Mouse (Mus musculus): ENCODE measurements around the gene Rftn1.
"Not testable (repeated sequence)": the region's sequence is repeated elsewhere in the genome, so short reads cannot be mapped to it uniquely, and the experiment has no call there.

Gene Rftn1

DNA sequence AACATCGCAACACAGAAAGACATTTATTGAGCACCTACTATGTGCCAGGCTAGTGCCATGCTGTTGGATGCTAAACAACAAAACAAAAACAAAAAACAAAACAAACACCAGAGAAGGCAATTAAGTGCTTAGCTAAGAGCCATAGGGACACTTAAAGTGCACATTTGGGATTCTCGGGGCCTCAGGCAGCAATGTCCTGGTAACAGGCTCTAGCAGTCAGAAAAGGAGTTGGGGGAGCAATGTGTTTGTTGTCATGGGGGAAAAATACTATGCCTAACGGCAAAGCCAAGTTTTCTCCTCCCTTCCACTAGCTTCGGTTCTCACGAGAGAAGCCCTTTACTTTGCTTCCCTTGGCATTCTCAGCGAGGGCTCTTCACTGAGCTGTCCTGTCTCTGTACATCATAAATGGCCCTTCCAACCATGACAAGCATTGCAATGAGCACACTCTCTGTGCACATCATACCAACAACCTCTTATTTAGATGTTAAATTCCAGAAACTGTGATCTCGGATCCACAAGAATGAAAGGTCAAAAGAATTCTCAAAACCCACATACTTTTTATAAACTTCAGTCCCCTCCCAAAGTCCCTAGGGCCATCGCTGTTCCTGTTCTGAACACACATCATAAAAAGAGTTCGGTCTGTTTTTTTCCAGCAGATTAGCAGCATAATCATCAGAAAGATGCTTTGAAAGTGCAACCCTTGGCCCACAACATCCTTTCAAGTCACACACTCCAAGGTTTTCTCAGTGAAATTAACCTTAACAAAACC lies 63.2 kb downstream of the Rftn1 start:
- no peak for DNase-seq (ENCODE audit: low spot score)

DNA sequence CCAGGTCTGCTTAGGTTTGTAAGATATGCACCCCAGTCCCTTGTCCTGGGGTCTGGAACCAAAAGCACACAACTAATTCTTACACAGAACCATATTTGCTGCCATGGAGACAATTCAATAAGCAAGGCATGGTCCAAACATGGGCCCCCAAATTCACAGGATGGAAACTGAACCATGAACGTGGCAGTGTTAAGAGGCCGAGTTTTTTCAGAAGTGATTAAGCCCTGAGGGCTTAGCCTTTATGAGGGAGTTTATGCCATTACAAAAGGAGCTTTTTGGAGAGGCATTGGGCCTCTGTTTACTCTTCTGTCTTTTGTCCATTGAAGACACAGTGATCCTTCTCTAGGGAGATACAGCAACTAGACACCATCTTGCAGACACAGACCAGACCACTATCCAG lies 63.9 kb downstream of the Rftn1 start:
- DNase-seq (ENCODE audit: low spot score) = no peak

DNA sequence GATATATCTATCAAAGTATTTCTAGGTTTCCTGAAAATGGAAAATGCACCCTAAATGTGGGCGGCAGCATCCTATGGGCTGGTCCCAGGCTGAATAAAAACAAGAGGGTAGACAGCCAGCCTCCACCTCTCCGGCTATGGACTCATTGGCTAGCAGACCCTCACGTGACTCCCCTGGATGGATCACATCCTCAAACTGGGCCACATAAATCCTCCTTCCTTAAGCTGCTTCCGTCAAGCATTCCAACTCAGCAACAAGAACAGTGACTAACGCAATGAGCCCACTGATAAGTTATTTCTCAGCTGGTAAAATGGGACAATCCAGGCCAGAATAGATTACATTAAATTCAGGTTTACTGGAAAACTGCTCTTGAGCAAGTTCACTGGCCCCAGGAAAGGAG lies 64.6 kb downstream of the Rftn1 start:
- no peak for DNase-seq (ENCODE audit: low spot score)

DNA sequence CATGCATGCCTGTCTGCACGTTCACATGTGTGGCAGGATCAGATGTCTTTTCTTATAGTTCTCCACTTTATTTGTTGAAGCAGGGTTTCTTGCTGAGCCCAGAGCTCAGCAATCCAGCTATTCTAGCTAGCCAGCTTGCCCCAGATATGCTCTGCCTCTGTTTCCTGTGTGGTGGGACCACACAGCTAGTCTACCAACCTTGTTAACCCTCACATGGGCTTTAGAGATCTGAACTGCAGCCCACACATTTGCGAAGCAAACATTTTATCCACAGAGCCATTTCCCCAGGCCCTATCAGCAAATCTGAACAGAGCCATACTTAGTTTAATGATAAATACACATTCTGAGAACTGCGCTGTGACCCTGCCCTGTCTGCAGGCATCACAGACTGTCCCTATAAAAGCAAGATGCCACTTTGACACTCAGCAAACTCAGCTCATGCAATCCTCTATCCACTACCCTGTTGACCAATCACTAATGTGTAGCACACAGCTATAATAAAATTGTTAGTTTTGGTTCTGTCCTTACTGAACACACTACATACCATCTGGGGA lies 65.2 kb downstream of the Rftn1 start:
- no peak for DNase-seq (ENCODE audit: low spot score)

DNA sequence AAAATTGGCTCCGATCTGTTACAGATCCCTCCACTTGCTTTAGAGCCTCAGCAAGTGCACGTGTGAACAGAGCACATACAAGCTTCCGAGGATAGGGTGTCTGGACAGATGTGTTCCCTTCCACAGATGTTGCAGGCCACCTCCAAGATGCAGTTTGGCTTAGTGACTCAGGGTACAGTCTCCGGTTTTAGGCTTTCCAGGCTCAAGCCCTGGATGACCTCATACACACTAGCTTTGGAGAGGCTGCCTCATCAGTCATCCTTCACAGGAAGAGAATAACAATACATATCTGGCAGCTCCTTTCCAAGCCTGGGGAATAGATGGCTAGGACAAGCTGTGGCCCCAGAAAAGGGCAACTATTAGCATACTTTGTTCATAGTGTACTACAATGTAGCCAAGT lies 65.8 kb downstream of the Rftn1 start:
- no peak for DNase-seq (ENCODE audit: low spot score)

DNA sequence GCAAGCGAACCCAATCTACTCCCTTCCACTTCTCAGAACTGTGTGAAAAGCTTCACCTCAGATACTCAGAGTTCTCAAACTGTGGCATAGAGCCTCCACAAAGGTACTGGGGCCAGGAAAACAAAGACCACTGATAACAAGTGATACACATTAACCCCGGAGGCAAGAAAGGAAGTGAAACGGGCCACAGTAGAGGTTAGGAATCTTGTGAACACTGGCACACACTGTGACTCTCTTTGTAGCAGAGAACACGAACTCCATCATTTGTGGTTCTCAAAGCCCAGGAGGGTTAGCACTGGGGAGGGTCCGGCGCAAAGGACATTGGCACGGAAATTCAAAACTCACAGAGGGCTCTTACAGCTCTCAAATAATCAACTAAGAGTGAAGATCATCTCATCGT lies 67.9 kb downstream of the Rftn1 start:
- DNase-seq (ENCODE audit: low spot score) = no peak

DNA sequence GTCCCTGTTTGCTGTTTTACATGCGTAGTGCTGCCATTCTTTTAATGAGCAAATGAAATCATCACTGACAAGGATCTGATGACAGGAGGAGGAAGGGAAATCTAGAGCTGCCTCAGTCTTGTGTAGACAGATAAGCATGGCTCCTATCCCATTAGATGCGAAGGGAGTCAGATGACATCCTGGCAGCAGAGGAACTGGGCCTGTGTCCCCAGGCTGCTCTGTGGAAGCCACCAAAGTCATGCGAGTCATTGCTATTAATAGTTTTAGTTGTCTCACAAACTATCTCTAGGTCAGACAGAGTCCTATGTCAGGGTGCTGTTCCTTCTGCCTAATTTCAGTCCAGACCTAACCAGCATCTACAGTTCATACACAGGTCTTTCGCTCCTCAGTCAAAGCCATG lies 70.4 kb downstream of the Rftn1 start:
- peak; percentile 33 for DNase-seq (ENCODE audit: low spot score)

DNA sequence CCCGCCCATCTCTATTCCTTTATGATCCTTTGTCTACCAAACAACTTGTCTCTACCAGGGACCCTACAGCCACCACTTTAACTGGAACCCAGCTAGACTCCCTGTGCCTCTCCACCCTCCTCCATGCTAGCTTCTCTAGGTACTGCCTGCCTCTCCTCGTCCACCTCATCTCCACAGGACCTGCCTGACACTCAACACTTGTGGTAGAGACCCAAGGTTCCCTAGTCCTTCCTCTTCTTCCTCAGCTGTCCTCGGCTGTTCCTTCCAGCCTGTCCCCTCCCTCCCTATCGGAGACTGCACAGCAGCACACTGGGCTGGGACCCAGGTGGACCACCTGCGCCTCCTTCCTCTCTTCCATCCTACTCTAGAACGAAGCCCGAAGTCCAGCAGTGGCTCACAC lies 73.0 kb downstream of the Rftn1 start:
- no peak for DNase-seq (ENCODE audit: low spot score)

DNA sequence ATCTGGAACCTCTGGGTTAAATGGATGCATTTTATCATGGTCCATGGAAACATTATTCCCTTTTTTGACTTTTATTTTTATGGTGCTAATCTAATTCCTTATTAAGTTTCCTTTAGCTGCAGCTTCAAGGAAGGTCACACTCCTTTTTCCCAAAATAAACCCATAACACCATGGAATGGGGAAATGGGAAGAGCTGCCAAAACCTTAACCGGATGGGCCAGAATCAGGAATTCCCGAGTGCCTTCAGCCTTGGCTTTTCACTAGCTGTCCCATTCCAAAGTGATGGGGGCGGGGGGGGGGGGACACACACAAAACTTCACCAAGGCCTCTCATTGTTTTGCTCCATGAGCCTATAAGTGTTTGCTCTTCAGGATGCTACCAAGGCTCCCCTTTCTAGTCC lies 73.5 kb downstream of the Rftn1 start:
- DNase-seq (ENCODE audit: low spot score) = no peak

DNA sequence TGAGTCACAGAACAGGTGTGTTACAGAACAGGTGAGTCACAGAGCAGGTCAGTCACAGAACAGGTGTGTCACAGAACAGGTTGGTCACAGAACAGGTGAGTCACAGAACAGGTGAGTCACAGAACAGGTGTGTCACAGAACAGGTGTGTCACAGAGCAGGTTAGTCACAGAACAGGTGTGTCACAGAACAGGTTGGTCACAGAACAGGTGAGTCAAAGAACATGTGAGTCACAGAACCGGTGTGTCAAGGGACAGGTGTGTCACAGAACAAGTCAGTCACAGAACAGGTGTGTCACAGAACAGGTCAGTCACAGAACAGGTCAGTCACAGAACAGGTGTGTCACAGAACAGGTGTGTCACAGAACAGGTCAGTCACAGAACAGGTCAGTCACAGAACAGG lies 74.1 kb downstream of the Rftn1 start:
- not testable (repeated sequence) for DNase-seq (ENCODE audit: low spot score)

DNA sequence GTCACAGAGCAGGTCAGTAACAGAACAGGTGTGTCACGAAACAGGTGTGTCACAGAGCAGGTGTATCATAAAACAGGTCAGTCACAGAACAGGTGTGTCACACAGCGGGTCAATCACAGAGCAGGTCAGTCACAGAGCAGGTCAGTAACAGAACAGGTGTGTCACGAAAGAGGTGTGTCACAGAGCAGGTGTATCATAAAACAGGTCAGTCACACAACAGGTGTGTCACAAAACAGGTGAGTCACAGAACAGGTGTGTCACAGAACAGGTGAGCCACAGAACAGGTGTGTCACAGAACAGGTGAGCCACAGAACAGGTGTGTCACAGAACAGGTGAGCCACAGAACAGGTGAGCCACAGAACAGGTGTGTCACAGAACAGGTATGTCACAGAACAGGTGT lies 74.8 kb downstream of the Rftn1 start:
- DNase-seq (ENCODE audit: low spot score) = not testable (repeated sequence)

DNA sequence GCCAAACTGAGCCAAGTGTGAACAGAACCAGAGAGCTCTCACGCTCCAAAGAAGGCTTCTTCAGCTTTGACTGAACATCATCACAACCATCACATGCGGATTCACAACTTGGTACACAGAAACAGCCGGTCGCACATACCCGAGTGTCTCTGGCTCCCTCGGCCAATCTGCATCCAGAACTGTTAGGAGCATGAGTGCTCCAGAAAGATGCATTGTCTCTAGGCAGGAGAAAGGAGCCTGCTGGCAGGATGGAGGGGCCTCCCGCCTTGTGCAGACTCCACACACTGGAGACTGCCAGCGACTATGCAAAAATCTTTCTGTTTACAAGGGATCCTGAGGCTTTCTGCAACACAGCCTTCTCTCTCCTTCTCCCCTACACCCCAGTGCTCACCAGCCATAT lies 75.8 kb downstream of the Rftn1 start:
- DNase-seq (ENCODE audit: low spot score) = no peak

DNA sequence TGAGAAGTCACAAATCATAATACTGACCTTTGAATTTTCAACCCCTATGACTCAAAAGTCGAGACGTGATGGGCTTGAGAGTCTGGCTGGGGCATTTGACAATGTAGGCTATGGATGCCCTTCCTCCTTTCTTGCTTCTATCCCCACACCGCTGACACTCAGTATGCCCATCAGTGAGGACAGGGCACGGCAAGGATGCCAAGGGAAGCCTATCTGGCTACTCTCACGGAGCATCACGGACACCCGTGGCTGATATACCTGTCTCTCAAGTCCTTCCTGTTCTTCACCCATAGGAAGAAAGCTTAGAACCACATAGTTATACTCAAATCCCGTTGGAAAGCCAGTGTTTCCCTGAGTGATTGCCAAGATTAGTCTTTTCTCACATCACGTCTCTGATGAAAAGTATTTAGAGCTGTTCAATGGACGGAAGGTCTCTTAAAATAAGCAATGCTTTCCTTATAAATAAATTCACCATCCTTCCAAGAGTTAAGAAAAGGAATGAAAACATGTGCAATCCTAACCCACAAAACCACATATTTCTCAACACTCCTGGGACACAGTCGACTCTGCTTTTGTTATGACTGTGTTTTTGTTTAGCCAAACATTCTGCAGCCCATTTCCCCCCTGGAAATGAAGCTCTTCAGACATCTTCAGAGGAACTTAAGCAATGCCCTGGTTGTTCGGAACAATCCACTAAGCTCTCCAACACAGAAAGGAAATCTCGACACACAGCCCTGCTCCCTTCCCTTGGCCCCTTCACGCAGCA lies 79.6 kb downstream of the Rftn1 start:
- no peak for DNase-seq (ENCODE audit: low spot score)

DNA sequence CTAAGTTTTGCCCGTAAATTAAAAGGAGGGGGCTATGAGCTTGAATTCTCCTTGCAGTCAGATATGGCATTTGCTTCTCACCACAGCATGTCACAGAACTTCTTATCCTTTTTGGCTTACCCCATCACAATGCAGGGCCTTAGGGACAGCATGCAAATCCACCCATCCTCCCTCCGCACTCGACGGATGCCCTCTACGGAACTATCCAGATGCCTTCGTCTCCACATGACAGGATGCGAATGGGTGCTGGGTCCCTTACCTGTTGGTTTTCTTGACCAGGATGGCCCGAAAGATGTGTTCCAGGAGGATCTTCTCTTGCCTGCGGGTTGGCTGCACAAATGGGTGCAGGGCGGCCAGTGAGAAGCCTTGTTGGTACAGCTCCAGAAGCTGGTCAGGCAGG lies 83.7 kb downstream of the Rftn1 start:
- DNase-seq (ENCODE audit: low spot score) = no peak

DNA sequence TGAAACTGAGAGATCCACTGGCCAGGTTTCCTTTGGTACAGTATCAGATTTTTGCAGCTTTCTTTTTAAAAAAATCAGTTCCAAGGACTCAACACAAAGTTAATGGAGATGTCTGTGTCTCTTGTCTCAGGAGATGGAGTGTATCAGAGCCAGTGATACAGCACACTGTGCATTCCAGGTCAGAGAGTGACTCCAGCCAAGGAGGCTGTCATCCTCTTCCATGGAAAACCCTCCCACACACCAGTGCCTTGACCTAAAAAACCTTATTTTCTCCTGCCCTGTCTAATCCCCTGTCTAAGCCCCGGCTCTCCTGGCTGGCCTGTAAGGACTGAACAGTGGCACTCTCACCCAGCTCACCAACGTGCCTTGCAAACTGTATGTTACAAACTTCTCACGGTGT lies 86.3 kb downstream of the Rftn1 start:
- no peak for DNase-seq (ENCODE audit: low spot score)

DNA sequence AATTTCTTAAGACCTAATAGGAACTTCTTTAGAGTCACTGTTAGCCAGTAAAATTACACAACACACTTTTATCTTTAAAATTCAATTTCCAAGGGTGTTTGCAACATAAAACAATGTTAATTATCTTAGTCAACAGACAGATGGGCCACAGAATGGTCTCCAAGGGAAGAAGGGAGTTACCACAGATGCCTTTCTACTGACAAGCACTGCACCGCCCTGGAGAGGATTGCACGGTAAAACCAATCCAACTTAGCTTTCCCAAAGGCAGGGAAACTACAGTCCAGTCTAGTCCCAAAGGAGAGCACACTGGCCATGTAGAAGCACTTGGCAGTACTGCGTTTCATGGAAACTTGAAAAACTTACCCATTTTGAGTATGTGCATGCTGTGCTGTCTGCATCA lies 89.1 kb downstream of the Rftn1 start:
- DNase-seq (ENCODE audit: low spot score) = no peak

DNA sequence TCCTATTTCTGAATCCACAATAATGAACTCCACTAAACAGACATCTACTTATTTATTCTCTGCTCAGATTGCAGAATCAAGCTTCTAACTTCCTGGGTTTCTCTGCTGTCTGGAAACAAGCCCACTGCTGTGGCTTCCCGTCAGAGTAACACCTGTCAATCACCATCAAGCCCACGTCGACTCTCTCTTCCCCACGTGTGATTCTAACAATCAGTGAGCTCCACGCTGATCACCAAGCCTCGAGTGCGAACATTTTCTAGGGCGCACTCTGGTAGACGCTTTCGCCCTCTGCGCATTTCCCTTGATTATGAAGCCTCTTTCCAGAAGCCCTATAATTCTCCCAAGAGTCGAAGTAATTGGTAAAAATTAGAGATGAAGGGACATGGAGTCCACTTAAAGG lies 90.4 kb downstream of the Rftn1 start:
- no peak for DNase-seq (ENCODE audit: low spot score)

DNA sequence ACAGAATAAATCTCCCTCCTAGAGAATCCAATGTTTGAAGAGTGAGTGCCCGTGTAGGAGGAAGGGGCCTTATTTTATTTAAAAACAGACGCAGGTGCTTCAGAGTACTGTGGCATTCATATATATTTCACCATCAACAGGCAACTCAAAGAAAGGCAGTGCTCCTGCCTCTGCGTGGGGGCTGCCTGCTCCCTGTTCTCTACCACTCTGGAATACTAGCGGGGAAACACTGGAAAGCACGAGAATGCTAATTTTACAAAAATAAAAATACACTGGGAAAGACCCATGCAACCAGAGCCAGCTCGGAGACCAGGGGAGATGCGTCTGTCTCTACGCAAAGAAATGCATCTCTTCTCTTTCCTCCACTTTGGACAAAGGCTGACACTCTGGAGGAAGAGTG lies 91.1 kb downstream of the Rftn1 start:
- DNase-seq (ENCODE audit: low spot score) = no peak

DNA sequence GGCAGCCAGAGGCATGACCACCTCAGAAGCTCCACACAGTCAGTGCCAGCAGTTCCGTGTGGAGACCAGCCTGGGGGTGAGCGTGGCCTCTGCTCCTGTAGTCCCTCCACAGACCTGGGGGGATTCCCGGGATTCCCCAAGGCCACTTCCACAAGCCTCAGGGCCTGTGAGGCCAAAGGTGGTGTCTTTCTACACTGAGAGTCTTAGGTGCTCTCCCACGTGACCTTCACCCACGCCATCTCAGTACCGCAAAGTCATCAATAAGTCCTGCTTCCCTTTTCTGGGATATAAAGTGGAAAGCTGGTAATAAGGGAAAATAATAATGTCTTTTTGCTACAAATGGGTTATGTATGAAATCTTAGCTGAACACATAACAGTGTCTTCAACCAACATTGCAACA lies 92.2 kb downstream of the Rftn1 start:
- no peak for DNase-seq (ENCODE audit: low spot score)

DNA sequence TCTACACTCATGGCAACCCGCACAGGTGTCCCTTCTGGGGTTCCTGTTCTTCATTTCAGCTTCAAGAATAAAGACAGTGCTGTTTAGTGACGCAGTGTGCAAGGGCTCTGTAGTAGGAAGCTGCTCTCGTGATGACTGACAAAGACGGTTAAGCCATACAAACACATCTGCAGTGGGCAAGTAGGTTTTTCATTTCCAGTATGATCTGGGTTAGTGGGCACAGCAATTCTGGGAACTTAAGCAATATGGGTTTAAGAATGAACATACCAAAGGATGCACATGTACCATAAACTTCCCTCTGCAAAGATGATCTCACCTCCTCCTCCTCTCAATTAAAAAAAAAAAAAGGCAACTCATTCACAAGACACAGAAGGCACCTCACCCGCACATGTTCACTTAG lies 92.6 kb downstream of the Rftn1 start:
- no peak for DNase-seq (ENCODE audit: low spot score)

DNA sequence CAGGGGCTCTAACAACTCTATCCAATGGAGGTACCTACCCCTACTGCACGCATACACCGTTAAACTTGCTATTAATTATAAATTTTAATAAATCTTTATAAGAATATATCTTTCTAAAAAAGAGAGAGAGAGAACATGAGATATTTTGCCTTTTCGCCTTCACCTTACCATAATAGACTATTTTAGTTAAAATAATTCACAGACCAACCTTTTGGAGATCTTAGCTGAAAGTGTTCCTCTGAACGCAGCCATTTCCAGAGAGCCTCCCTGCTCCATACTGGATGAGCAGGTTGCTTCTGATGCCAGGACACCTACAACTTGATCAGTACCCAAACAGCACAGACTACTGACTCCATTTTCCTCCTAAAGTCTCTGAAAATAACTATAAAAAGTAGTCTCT lies 94.2 kb downstream of the Rftn1 start:
- no peak for DNase-seq (ENCODE audit: low spot score)

DNA sequence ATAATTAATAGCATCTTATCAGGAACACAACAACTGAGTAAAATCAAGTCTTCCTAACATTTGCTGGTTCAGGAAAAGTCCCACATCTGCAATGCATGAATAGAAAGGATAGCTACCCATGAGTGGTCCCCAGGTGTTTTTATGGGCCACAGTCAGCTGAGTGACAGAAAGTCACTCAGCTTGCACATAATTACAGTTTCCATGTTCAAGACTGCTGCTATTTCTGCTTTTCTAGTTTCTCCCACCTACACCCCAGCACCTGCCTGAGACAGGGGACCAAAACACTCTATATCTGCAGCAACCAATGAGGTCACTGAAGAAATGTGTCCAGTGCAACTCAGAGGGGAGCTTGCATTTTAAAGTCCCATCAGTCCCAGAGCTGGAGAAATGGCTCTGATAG lies 95.9 kb downstream of the Rftn1 start:
- DNase-seq (ENCODE audit: low spot score) = no peak

DNA sequence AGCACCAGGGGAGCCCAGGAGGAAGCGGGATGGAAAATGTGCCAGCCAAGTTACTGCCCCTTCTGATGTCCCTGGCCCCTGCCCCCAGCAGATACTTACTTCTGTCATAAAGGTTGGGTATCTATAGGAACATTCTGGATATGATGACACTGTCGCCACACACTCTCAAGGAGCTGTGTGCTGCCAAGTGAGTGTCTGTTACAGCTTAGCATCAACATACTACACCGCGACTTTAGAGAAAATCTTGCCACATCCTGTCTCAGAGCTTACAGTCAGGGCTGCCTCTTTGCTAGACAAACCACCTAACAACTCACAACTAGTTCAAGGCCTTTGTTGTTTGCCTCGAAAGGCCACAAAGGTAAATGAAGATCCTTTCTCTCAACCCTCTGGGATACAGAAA lies 96.4 kb downstream of the Rftn1 start:
- no peak for DNase-seq (ENCODE audit: low spot score)

DNA sequence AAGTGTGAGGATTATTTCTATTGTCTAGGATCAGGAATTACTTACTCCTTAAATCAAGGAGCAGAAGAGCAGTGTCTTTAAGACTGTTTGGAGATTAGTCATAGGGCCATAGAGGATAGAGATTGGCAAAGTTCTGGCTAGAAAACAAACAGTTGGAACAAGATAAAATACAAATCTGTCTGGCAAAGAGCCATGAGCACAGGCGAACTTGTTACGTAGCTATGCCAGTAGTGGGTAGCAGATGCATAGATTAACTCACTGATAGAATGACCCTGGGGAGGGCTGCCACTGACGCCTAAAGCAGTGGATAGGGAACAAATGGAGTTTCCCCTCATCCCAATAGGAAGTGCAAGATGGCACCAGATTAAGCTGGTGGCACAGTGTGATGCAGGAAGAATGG lies 97.1 kb downstream of the Rftn1 start:
- DNase-seq (ENCODE audit: low spot score) = no peak

Data from layer of hippocampus, adult 11-12 months (tissue).